Mouse (Mus musculus) hindbrain, embryonic 15.5 days (tissue): ENCODE data around the gene Fbxo21. TPM values are rescaled to one million over a fixed set of nuclear protein-coding genes. Genes with fewer than 3 reads are reported as not detected.

ENCODE experiments used
- ATAC-seq: fragments of 200-750 bp; cut with Nextera tagmentation; 2 replicates; pipeline ENCODE4 v1.8.0; 2017; ENCODE audit warnings: low read depth, moderate number of reproducible peaks, moderate TSS enrichment; ENCODE audit not compliant: low FRiP score
- H3K27ac ChIP-seq: fragments of 300-500 bp; sonication (generic); replicated peaks from 2 replicates; pipeline ENCODE4 v1.5.1; 2015; ENCODE audit warnings: mild to moderate bottlenecking, inconsistent platforms
- H3K27me3 ChIP-seq: fragments of 300-500 bp; sonication (generic); 2 replicates; pipeline ENCODE4 v1.6.1; 2015; ENCODE audit warnings: control low read depth, inconsistent platforms
- H3K36me3 ChIP-seq: fragments of 300-500 bp; sonication (generic); 2 replicates; pipeline ENCODE4 v1.6.1; 2015; ENCODE audit warnings: control low read depth, inconsistent platforms
- H3K4me1 ChIP-seq: fragments of 300-500 bp; sonication (generic); replicated peaks from 2 replicates; pipeline ENCODE4 v1.6.1; 2015; ENCODE audit warnings: control low read depth, inconsistent platforms
- H3K4me2 ChIP-seq: fragments of 300-500 bp; sonication (generic); 2 replicates; pipeline ENCODE4 v1.6.1; 2015; ENCODE audit warnings: moderate library complexity, mild to moderate bottlenecking, inconsistent platforms
- H3K4me3 ChIP-seq: fragments of 300-500 bp; sonication (generic); 2 replicates; pipeline ENCODE4 v1.5.1; 2015; ENCODE audit warnings: mild to moderate bottlenecking, inconsistent platforms
- H3K9ac ChIP-seq: fragments of 300-500 bp; sonication (generic); 2 replicates; pipeline ENCODE4 v1.6.1; 2015; ENCODE audit warnings: inconsistent platforms
- H3K9me3 ChIP-seq: fragments of 300-500 bp; sonication (generic); 2 replicates; pipeline ENCODE4 v1.6.1; 2016; ENCODE audit warnings: control low read depth, inconsistent platforms
- WGBS: fragments of 180-500 bp; shearing (Covaris S2); methylation state at CpG from one replicate; pipeline ENCODE4 v1.1.7; 2015; 5-methylcytosine and 5-hydroxymethylcytosine counted together
- polyA plus RNA-seq: library from polyadenylated mRNA; unstranded; fragments of >200 nt; fragmentation: Nextera tagmentation; extraction: Ambion mirVana; gene quantifications from 2 replicates; pipeline ENCODE4 v1.2.1, GENCODE M21; 2015

Gene Fbxo21
- 148 and 159 TPM in 2 replicates for polyA plus RNA-seq

GRCm38 (mm10) chr5:117976657-117977500 is at the start of gene Fbxo21:
TSS of gene Fbxo21 (plus strand) at chr5:117976730.
- Histone ChIP-seq H3K27ac (peak within 1 kb of the TSS; percentile 85), H3K4me3 (peak within 1 kb of the TSS; percentile 62), H3K27me3 (no peaks in the 10 kb centered on the region), H3K9me3 (no peaks in the 10 kb centered on the region), H3K4me2 (peak within 1 kb of the TSS; percentile 74), H3K9ac (peak within 1 kb of the TSS; percentile 73), H3K4me1 (peaks cover 26% of the 10 kb centered on the region), H3K36me3 (peaks cover 3% of the 10 kb centered on the region)
- ATAC-seq, result peak; percentile 90
- under 1% methylated on average over 87 of the region's 88 CpGs for WGBS

DNA sequence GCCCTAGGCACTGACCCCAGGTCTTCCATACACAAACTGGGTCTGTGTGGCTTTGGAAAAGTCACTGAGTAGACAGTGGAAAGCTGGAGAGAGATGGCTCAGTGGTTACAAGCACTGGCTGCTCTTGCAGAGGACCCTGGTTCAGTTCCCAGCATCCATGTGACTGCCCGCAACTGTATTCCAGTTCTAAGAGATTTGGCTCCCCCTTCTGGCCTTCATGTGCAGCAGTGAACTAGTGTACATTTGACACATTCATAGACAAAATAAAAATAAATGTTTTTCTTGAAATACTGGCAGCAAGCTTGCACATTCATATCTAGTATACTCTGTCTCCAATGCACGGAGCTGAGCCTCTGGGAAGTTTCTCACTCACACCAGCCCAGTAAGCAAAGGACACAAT is 48.0 kb upstream of the Fbxo21 start:
- H3K4me3 ChIP-seq, result no peak overlapping the region
- H3K4me2 ChIP-seq, result no peak overlapping the region
- H3K9ac ChIP-seq, result no peak overlapping the region
- H3K27ac ChIP-seq, result no peak overlapping the region
- H3K9me3 ChIP-seq, result no peaks in the 10 kb centered on the region
- H3K36me3 ChIP-seq, result no peaks in the 10 kb centered on the region
- no peaks in the 10 kb centered on the region for H3K4me1 ChIP-seq
- no peaks in the 10 kb centered on the region for H3K27me3 ChIP-seq
- WGBS, result 94% methylated on average over 2 of the region's 2 CpGs
- ATAC-seq, result no peak

- Histone ChIP-seq H3K4me1 (no peaks in the 10 kb centered on the region), H3K27me3 (no peaks in the 10 kb centered on the region), H3K36me3 (no peaks in the 10 kb centered on the region), H3K27ac (no peak overlapping the region), H3K4me3 (no peak overlapping the region), H3K9me3 (no peaks in the 10 kb centered on the region), H3K4me2 (no peak overlapping the region), H3K9ac (no peak overlapping the region)
- ATAC-seq, result no peak
- 77% methylated on average over 2 of the region's 2 CpGs for WGBS
These were observed 44.3 kb upstream of the Fbxo21 start for GRCm38 (mm10) chr5:117932222-117932621.

GRCm38 (mm10) chr5:117932862-117933261 is 43.7 kb upstream of the Fbxo21 start:
- H3K36me3 ChIP-seq, result no peaks in the 10 kb centered on the region
- H3K27ac ChIP-seq, result no peak overlapping the region
- ATAC-seq, result no peak
- no peak overlapping the region for H3K4me2 ChIP-seq
- no peak overlapping the region for H3K9ac ChIP-seq
- no peaks in the 10 kb centered on the region for H3K9me3 ChIP-seq
- no peak overlapping the region for H3K4me3 ChIP-seq
- H3K27me3 ChIP-seq, result no peaks in the 10 kb centered on the region
- WGBS, result 2% methylated on average over 7 of the region's 9 CpGs
- H3K4me1 ChIP-seq, result no peaks in the 10 kb centered on the region

DNA sequence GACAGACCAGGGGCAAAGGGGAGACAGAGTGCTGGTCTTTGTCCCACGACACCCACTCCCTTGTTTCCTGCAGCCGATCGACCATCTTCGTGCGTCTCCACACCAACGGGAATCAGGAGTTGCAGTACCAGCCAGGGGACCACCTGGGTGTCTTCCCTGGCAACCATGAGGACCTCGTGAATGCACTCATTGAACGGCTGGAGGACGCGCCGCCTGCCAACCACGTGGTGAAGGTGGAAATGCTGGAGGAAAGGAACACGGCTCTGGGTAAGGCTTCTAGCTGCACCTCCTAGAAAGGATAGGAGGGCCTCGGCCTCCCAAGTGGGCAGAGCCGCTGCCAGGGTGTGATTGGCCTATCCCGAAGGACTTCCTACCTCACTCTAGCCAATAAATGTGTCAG is 40.2 kb upstream of the Fbxo21 start:
- no peak for ATAC-seq
- 69% methylated on average over 16 of the region's 16 CpGs for WGBS

GRCm38 (mm10) chr5:117937186-117937585 is 39.3 kb upstream of the Fbxo21 start:
- ATAC-seq, result no peak
- Histone ChIP-seq H3K27me3 (no peaks in the 10 kb centered on the region), H3K27ac (no peak overlapping the region), H3K4me3 (no peak overlapping the region), H3K4me2 (no peak overlapping the region), H3K9ac (no peak overlapping the region), H3K9me3 (no peaks in the 10 kb centered on the region), H3K36me3 (no peaks in the 10 kb centered on the region), H3K4me1 (no peaks in the 10 kb centered on the region)
- 86% methylated on average over 3 of the region's 3 CpGs for WGBS

More for the DNA sequence above, 40.2 kb upstream of the Fbxo21 start:
- Histone ChIP-seq H3K4me2 (no peak overlapping the region), H3K27me3 (no peaks in the 10 kb centered on the region), H3K4me3 (no peak overlapping the region), H3K27ac (no peak overlapping the region), H3K4me1 (no peaks in the 10 kb centered on the region), H3K36me3 (no peaks in the 10 kb centered on the region), H3K9ac (no peak overlapping the region), H3K9me3 (no peaks in the 10 kb centered on the region)

- WGBS, result 20% methylated on average over 14 of the region's 14 CpGs
- Histone ChIP-seq H3K27ac (no peak overlapping the region), H3K4me3 (no peak overlapping the region), H3K36me3 (no peaks in the 10 kb centered on the region), H3K4me1 (no peaks in the 10 kb centered on the region), H3K9ac (no peak overlapping the region), H3K27me3 (no peaks in the 10 kb centered on the region), H3K4me2 (peak overlapping the region; percentile 40), H3K9me3 (no peaks in the 10 kb centered on the region)
- no peak for ATAC-seq
These were observed 38.3 kb upstream of the Fbxo21 start for GRCm38 (mm10) chr5:117938182-117938581.

DNA sequence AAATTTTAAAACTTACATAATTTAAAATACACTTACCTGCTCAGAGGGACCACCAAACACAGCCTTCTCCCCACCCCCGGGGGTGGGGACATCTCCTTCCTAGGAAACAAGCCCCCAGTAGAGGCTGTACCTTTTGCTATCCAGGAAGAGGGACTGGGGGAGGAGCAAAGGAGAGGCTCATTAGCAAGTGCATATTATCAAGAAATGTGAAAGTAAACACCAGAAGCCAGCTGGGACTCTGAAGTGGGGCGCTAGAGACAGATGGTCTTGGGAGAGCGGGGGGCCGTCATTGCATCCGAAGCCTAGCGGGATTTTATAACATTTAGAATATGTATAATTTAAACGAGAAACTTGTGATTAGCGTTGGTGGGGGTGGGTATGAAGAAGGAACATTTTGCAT is 37.1 kb upstream of the Fbxo21 start:
- Histone ChIP-seq H3K27me3 (no peaks in the 10 kb centered on the region), H3K9me3 (no peaks in the 10 kb centered on the region), H3K4me3 (no peak overlapping the region), H3K4me1 (no peaks in the 10 kb centered on the region), H3K36me3 (no peaks in the 10 kb centered on the region), H3K4me2 (no peak overlapping the region), H3K9ac (no peak overlapping the region), H3K27ac (no peak overlapping the region)
- no peak for ATAC-seq
- 69% methylated on average over 8 of the region's 8 CpGs for WGBS

- no peaks in the 10 kb centered on the region for H3K9me3 ChIP-seq
- H3K4me1 ChIP-seq, result no peaks in the 10 kb centered on the region
- H3K4me3 ChIP-seq, result no peak overlapping the region
- H3K36me3 ChIP-seq, result no peaks in the 10 kb centered on the region
- 74% methylated on average over 3 of the region's 3 CpGs for WGBS
- H3K9ac ChIP-seq, result no peak overlapping the region
- no peaks in the 10 kb centered on the region for H3K27me3 ChIP-seq
- no peak overlapping the region for H3K27ac ChIP-seq
- no peak for ATAC-seq
- no peak overlapping the region for H3K4me2 ChIP-seq
These were observed 35.0 kb upstream of the Fbxo21 start for GRCm38 (mm10) chr5:117941552-117941951.

DNA sequence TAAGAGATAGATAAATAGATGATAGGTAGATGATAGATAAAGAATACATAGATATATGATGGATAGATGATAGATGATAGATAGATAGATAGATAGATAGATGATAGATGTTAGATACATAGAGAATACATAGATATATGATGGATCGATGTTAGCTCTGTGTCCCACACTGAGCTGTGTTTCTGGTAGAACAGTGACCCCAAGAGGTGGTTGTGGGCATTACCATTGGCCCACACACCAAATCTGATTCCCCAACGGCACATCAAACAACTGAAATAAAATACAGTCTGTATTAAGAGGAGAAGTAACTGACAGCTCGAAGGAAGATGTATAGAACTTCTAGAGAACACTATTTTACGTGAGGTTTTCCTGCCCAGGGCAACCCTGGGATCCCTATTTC is 29.9 kb upstream of the Fbxo21 start:
- peak; percentile 59; the same call in 1 of the 2 replicates for ATAC-seq
- Histone ChIP-seq H3K9ac (no peak overlapping the region), H3K36me3 (no peaks in the 10 kb centered on the region), H3K27me3 (no peaks in the 10 kb centered on the region), H3K4me3 (no peak overlapping the region), H3K9me3 (no peaks in the 10 kb centered on the region), H3K4me1 (no peaks in the 10 kb centered on the region), H3K27ac (no peak overlapping the region), H3K4me2 (no peak overlapping the region)
- WGBS, result 28% methylated on average over 4 of the region's 4 CpGs

GRCm38 (mm10) chr5:117949393-117949792 is 27.1 kb upstream of the Fbxo21 start:
- H3K4me3 ChIP-seq, result no peak overlapping the region
- no peaks in the 10 kb centered on the region for H3K4me1 ChIP-seq
- no peak overlapping the region for H3K27ac ChIP-seq
- no peaks in the 10 kb centered on the region for H3K9me3 ChIP-seq
- H3K9ac ChIP-seq, result no peak overlapping the region
- ATAC-seq, result no peak
- H3K27me3 ChIP-seq, result no peaks in the 10 kb centered on the region
- WGBS, result 41% methylated on average over 10 of the region's 10 CpGs
- H3K4me2 ChIP-seq, result no peak overlapping the region
- no peaks in the 10 kb centered on the region for H3K36me3 ChIP-seq

DNA sequence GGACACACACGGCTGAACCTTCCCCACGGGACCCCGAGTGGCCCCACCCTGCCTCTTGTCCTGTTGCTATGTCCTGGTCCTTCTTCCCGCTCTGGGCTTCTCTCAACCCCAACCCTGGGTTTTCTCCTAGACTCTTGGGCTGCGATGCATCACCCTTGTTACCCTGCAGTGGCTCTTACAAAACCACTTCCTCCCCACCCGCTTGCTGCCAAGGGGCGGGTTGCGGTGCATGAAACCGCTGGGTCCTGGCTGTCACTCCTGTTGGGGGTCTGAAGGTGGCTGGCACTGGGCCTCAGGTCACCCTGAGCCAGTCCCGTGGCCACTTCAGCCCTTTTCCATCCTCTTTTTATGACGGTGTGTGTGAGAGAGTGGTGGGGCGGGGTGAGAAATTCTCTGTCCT is 22.6 kb upstream of the Fbxo21 start:
- H3K9ac ChIP-seq, result no peak overlapping the region
- H3K27ac ChIP-seq, result no peak overlapping the region
- no peak overlapping the region for H3K4me2 ChIP-seq
- no peaks in the 10 kb centered on the region for H3K36me3 ChIP-seq
- H3K27me3 ChIP-seq, result no peaks in the 10 kb centered on the region
- WGBS, result 90% methylated on average over 12 of the region's 12 CpGs
- no peak for ATAC-seq
- no peak overlapping the region for H3K4me3 ChIP-seq
- H3K9me3 ChIP-seq, result no peaks in the 10 kb centered on the region
- no peaks in the 10 kb centered on the region for H3K4me1 ChIP-seq

DNA sequence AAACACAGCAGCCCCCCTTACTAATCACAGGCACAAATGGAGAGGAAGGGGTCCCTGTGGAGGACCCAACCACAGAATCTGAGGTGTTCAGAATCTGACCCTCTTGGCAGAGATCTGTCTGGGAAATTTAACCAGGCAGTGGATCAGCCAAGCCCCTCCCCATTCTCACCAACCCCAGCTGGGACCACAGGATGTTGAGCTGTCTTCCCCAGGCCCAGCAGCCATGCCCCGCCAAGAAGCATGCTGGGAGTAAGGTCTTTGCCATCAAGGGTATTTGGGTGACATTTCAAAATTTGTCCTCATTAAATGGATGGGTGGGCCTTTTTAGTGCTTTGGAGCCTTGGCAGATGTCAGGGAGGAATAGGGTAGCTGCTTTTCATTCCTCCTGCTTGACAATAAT is 22.1 kb upstream of the Fbxo21 start:
- Histone ChIP-seq H3K9me3 (no peaks in the 10 kb centered on the region), H3K27me3 (no peaks in the 10 kb centered on the region), H3K27ac (no peak overlapping the region), H3K4me1 (no peaks in the 10 kb centered on the region), H3K4me3 (no peak overlapping the region), H3K9ac (no peak overlapping the region), H3K36me3 (no peaks in the 10 kb centered on the region), H3K4me2 (no peak overlapping the region)
- WGBS, result 64% methylated on average over 1 of the region's 1 CpGs
- ATAC-seq, result no peak
